Mouse (Mus musculus) stomach, embryonic 16.5 days (tissue): Measurements from ENCODE around the gene Cd59a. TPM values are rescaled to one million over a fixed set of nuclear protein-coding genes. Genes with fewer than 3 reads are reported as not detected.
"Not testable (repeated sequence)": the region's sequence is repeated elsewhere in the genome, so short reads cannot be mapped to it uniquely, and the experiment has no call there.

ENCODE experiments used
- ATAC-seq: fragments of 200-750 bp; cut with Nextera tagmentation; 2 replicates; pipeline ENCODE4 v1.8.0; 2017; ENCODE audit warnings: moderate number of reproducible peaks, moderate TSS enrichment; ENCODE audit not compliant: insufficient read depth, low FRiP score
- H3K27ac ChIP-seq: fragments of 300-500 bp; sonication (generic); 2 replicates; pipeline ENCODE4 v1.5.1; 2014; ENCODE audit warnings: low read length
- H3K27me3 ChIP-seq: fragments of 300-500 bp; sonication (generic); 2 replicates; pipeline ENCODE4 v1.6.1; 2014; ENCODE audit warnings: low read length, control low read depth, mixed read lengths; ENCODE audit not compliant: control insufficient read depth, insufficient read depth
- H3K36me3 ChIP-seq: fragments of 300-500 bp; sonication (generic); 2 replicates; pipeline ENCODE4 v1.6.1; 2014; ENCODE audit warnings: low read length; ENCODE audit not compliant: control insufficient read depth, insufficient read depth
- H3K4me1 ChIP-seq: fragments of 300-500 bp; sonication (generic); 2 replicates; pipeline ENCODE4 v1.6.1; 2014; ENCODE audit warnings: low read length, control low read depth, mixed read lengths; ENCODE audit not compliant: control insufficient read depth, insufficient read depth
- H3K4me2 ChIP-seq: fragments of 300-500 bp; sonication (generic); 2 replicates; pipeline ENCODE4 v1.6.1; 2014; ENCODE audit warnings: low read depth, low read length, mixed read lengths
- H3K4me3 ChIP-seq: fragments of 300-500 bp; sonication (generic); replicated peaks from 2 replicates; pipeline ENCODE4 v1.5.1; 2014; ENCODE audit warnings: mild to moderate bottlenecking, low read length
- H3K9ac ChIP-seq: fragments of 300-500 bp; sonication (generic); 2 replicates; pipeline ENCODE4 v1.6.1; 2014; ENCODE audit warnings: low read length
- H3K9me3 ChIP-seq: fragments of 300-500 bp; sonication (generic); replicated peaks from 2 replicates; pipeline ENCODE4 v1.6.1; 2016; ENCODE audit warnings: low read length, control low read depth; ENCODE audit not compliant: control insufficient read depth
- WGBS: fragments of 180-500 bp; shearing (Covaris S2); extraction: QIAGEN DNeasy Blood & Tissue Kit; methylation state at CpG from one replicate; pipeline ENCODE4 v1.1.7; 2014; 5-methylcytosine and 5-hydroxymethylcytosine counted together
- polyA plus RNA-seq: library from polyadenylated mRNA; unstranded; fragments of >200 nt; fragmentation: Nextera tagmentation; extraction: Ambion mirVana; gene quantifications from 2 replicates; pipeline ENCODE4 v1.2.1, GENCODE M21; 2015

Gene Cd59a
- polyA plus RNA-seq, 1 experiment from 2014 or later, result 35.6 TPM

DNA sequence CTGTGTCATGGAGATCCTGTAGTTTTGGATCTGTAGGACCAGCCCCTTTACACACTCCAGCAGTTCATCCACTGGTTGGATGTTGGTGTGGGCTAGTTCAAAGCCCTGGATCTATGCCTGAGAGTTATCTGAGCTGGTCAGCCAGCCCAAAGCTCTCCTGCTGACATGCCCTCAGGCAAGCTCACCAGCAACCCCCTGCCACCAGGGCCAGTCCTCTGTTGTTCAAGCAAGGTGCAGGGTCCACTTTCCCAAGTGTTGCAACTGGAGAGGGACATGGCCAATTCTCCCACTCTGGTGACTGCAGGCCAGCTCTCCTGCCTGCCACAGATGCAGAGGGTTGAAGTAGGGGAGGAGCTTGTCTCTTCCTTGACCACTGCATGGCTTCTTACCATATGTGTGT is 18.0 kb downstream of the Cd59a start:
- not testable (repeated sequence) for H3K27me3 ChIP-seq, H3K9ac ChIP-seq

DNA sequence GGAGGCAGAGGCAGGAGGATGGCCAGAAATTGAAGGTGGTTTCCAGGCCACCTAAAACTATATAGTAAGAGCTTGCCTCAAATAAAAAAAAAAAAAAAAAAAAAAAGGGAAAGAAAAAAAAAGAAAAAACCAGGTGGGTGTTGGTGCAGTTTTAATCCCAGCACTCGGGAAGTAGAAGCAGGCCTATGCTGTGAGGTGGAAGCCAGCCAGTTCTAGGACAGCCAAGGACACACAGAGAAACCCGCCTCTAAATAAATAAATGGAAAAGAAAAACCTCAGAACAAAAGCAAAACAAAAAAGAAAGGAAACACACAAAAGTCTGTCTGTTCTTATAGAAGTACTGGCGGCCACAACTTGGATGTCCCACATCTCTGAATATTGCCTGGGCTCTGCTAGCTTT is 19.3 kb downstream of the Cd59a start:
- Histone ChIP-seq H3K4me2 (no peak overlapping the region), H3K27me3 (no peaks in the 10 kb centered on the region), H3K4me1 (no peaks in the 10 kb centered on the region), H3K9me3 (no peaks in the 10 kb centered on the region), H3K4me3 (no peak overlapping the region), H3K36me3 (no peaks in the 10 kb centered on the region), H3K27ac (no peak overlapping the region), H3K9ac (no peak overlapping the region)
- no peak for ATAC-seq
- 79% methylated on average over 3 of the region's 3 CpGs for WGBS

More for the DNA sequence above, 18.0 kb downstream of the Cd59a start:
- H3K4me3 ChIP-seq, H3K36me3 ChIP-seq, ATAC-seq, H3K9me3 ChIP-seq, H3K27ac ChIP-seq, H3K4me2 ChIP-seq, H3K4me1 ChIP-seq: not testable (repeated sequence)

DNA sequence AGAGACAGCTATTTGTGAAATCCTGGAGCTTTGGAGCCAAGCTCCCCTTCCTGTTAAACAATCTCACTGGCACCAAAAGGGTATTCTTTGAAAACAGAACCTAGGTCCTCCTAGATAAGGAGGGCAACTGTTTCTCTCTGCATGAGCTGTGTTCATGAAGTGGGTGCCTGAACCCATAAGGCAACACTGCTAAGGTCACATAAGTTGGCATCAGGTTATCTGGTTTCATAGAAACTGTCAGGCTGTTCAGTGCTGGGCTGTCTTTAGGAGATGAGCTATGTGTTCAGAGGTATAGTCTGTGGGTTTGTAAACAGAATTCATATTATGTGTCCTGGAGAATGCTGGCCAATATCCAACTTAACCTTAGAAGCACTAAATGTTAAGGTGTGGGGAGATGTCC is 21.6 kb downstream of the Cd59a start:
- not testable (repeated sequence) for H3K9ac ChIP-seq, H3K36me3 ChIP-seq, H3K27ac ChIP-seq

DNA sequence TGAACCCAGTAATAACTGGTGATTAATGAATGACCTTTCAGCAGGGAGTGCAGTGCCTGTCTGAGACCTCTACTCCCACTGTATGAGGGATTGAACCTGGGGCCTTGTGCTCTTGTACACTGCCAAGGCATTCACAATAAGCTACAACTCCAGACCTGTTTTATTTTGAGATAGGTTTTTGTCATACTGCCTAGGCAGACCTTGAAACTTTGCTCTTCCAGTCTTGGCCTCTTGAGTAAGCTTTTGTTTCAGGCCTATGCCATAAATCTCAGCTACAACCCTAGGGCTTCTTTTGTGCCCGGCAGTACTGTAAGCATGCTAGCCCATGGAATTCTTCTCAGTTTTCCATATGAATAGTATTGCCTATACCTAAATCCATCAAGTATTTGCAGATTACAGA is 23.5 kb downstream of the Cd59a start:
- Histone ChIP-seq H3K36me3 (no peaks in the 10 kb centered on the region), H3K4me1 (peaks cover 13% of the 10 kb centered on the region), H3K9me3 (no peaks in the 10 kb centered on the region), H3K27me3 (no peaks in the 10 kb centered on the region), H3K4me2 (no peak overlapping the region), H3K9ac (no peak overlapping the region), H3K4me3 (no peak overlapping the region), H3K27ac (no peak overlapping the region)
- 53% methylated on average over 1 of the region's 1 CpGs for WGBS
- no peak for ATAC-seq

More for the DNA sequence above, 21.6 kb downstream of the Cd59a start:
- not testable (repeated sequence) for ATAC-seq, H3K4me2 ChIP-seq, H3K4me3 ChIP-seq, H3K9me3 ChIP-seq, H3K4me1 ChIP-seq, H3K27me3 ChIP-seq

DNA sequence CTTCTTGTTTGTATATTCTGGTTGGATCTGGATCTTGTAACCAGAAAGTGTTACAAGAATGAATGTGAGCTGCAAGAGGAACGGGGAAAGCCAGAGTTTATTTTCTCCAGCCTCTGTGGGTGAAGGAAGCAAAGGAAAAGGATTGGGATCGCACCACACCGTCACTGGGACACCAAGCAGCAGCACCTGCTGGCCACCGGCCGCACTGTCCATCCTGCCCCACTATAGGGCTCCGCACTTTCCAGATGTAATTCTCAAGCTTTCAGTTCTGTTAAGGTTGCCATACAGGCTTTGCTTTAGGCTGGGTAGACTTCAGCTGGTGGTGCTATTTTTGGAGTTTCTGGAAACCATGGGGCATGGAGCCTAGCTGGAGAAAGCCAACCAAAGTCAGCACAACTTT is 24.7 kb downstream of the Cd59a start:
- H3K27me3 ChIP-seq, result no peaks in the 10 kb centered on the region
- no peaks in the 10 kb centered on the region for H3K36me3 ChIP-seq
- no peak overlapping the region for H3K4me3 ChIP-seq
- peaks cover 13% of the 10 kb centered on the region for H3K4me1 ChIP-seq
- H3K27ac ChIP-seq, result peak overlapping the region; percentile 25; the same call in 1 of the 2 replicates
- no peak overlapping the region for H3K4me2 ChIP-seq
- WGBS, result 45% methylated on average over 6 of the region's 6 CpGs
- H3K9me3 ChIP-seq, result no peaks in the 10 kb centered on the region
- H3K9ac ChIP-seq, result no peak overlapping the region
- no peak for ATAC-seq

DNA sequence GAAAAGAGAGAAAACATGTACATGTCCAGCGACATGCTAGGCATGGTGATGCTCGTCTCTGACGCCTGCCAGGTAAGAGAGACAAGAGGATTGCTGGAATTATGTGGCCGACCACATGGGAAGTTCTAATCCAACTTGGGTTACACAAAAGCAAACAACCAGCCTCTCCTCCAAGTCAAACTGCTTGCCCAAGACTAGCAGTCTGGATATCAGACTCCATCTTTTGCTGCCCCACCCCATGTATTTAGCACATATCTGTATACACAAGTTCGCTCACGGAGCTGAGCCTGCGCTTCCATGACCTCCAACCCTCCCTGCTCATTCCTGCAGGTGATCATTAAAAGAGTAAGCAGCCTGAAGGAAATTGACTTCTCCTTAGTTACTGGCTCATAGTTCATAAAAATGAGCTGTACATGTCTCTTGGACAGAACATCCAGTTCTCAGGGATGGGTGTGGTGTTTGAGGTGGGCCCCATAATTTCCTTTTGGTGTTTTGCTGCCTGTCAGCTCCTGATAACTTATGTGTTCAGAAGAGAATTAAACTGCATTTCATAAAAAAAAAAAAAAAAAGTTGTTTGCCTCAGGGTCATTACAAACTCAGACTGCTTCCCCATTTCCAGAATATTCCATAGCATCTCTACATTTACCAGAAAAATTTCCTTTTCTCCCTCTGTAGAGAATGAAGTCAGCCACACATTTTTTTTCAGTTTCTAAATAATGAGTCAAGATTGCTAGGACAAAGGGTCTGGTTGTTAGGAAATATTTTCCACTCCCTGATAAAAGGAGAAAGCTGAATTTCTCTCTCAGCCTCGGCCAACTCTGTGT is 26.3 kb downstream of the Cd59a start:
- peak overlapping the region; percentile 82 for H3K27ac ChIP-seq
- H3K4me3 ChIP-seq, result peak overlapping the region; percentile 72
- no peaks in the 10 kb centered on the region for H3K27me3 ChIP-seq
- peak overlapping the region; percentile 85; the same call in 1 of the 2 replicates for H3K9ac ChIP-seq
- H3K9me3 ChIP-seq, result no peaks in the 10 kb centered on the region
- H3K4me2 ChIP-seq, result peak overlapping the region; percentile 93
- H3K36me3 ChIP-seq, result no peaks in the 10 kb centered on the region
- peaks cover 13% of the 10 kb centered on the region for H3K4me1 ChIP-seq
- WGBS, result 58% methylated on average over 8 of the region's 8 CpGs
- no peak for ATAC-seq

DNA sequence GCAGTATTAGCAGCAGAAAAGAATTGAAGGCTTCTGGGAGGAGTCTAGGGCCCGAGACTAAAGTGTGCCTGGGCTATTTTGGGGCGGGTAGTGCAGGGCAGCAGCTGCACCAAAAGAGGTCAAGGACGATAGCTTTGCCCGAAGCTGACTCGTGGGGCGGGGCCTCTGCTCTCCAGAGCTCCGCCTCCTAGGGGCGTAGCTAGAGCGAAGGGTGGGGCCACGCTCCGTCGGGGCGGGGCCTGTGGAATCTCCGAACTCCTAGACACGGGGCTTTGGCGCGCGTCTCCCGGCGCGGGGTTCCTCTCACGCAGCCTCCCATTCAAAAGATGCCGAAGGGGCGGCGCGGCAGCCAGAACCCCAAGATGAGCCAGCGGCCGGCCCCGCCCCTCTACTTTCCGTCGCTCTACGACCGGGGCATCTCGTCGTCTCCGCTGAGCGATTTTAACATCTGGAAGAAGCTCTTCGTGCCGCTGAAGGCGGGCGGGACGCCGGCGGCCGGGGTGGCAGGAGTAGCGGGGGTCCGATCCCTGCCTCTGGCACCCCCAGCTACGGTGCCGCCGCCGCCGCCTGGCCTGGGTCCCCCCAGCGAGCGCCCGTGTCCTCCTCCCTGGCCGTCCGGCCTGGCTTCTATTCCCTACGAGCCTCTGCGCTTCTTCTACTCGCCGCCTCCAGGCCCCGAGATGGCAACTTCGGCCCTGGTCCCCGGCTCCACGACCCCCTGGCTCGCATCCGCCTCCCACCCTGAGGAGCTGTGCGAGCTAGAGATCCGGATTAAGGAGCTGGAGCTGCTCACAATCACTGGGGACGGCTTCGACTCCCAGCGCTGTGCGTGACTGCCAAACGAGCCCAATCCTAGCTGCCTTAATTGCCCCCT is 27.1 kb downstream of the Cd59a start, which contains the start of gene A930018P22Rik:
Gene A930018P22Rik, plus strand, starts transcription at position 265 of the 874 bp plus-strand sequence.
- Histone ChIP-seq H3K9ac (peak within 1 kb of the TSS; percentile 85), H3K9me3 (no peaks in the 10 kb centered on the region), H3K27ac (peak within 1 kb of the TSS; percentile 82), H3K4me2 (peak within 1 kb of the TSS; percentile 93), H3K36me3 (no peaks in the 10 kb centered on the region), H3K4me3 (peak within 1 kb of the TSS; percentile 72), H3K27me3 (no peaks in the 10 kb centered on the region), H3K4me1 (peaks cover 13% of the 10 kb centered on the region)
- ATAC-seq, result peak; percentile 95
- 1% methylated on average over 74 of the region's 74 CpGs for WGBS

DNA sequence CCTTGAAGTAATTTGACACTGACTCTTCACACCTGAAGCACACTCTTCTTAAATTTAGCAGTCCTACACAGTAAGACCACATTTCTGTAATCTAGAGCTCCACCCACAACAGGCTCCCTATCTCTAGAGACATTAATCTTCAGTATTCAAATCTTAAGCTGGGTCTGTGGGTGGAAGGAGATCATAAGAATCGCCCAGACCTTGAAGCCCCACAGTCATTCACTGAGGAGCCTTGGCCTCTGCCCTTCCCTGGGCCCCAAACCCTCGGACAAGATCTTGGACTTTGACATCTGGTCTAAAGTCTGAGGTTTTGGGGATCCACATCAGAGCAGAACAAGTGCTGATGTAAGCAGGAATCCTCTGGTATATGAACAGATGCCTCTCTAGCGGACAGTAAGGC is 27.9 kb downstream of the Cd59a start:
- H3K4me2 ChIP-seq, result peak overlapping the region; percentile 93
- H3K36me3 ChIP-seq, result no peaks in the 10 kb centered on the region
- peaks cover 13% of the 10 kb centered on the region for H3K4me1 ChIP-seq
- no peaks in the 10 kb centered on the region for H3K9me3 ChIP-seq
- H3K27ac ChIP-seq, result no peak overlapping the region
- peak overlapping the region; percentile 85 for H3K9ac ChIP-seq
- WGBS, result 39% methylated on average over 3 of the region's 3 CpGs
- peak overlapping the region; percentile 72; the same call in 1 of the 2 replicates for H3K4me3 ChIP-seq
- no peaks in the 10 kb centered on the region for H3K27me3 ChIP-seq
- no peak for ATAC-seq

DNA sequence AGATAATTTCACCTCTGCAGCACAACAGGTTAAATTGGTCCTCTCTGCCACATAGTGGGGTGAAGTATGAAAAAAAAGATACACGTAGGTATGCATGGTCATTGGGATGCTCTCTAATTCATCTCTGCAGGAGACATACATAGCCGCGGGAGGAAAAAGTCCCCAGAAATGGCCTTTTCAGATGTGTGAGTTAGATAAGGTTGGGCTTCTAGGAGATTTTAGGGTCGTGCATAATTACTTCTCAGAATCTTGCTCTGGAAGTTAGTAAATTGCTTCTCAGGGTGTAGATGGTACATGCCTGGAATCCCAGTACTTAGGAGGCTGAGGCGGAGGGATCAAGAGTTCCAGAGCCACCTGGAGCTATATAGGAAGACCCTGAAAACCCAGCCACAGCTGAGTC is 28.5 kb downstream of the Cd59a start:
- WGBS, result 76% methylated on average over 5 of the region's 5 CpGs

More for the DNA sequence above, 28.5 kb downstream of the Cd59a start:
- H3K4me3 ChIP-seq, result no peak overlapping the region
- H3K4me2 ChIP-seq, result no peak overlapping the region
- no peak overlapping the region for H3K9ac ChIP-seq
- H3K4me1 ChIP-seq, result peaks cover 13% of the 10 kb centered on the region
- H3K36me3 ChIP-seq, result no peaks in the 10 kb centered on the region
- H3K27ac ChIP-seq, result no peak overlapping the region
- H3K27me3 ChIP-seq, result no peaks in the 10 kb centered on the region
- ATAC-seq, result no peak
- H3K9me3 ChIP-seq, result no peaks in the 10 kb centered on the region
